Mouse (Mus musculus): ENCODE results near the gene Prkab2. TPM values are rescaled to one million over a fixed set of nuclear protein-coding genes. Genes with fewer than 3 reads are reported as not detected.
A peak's percentile ranks its signal among the peaks of the same experiment; 100 is the strongest.

Gene Prkab2
- 1 to 10 TPM; 1.6 to 3.5 (median 2.4) TPM for polyA plus RNA-seq (2017; shearing (Covaris generic))

GRCm38 (mm10) chr3:97657655-97658411 is at the start of gene Prkab2:
Prkab2 (plus strand) TSS chr3:97658193.
- ATAC-seq, result peak; percentile 89

- peak; percentile 63 for ATAC-seq
These were observed 48.7 kb upstream of the Prkab2 start for GRCm38 (mm10) chr3:97609201-97609844.

- ATAC-seq, result peak; percentile 88
These were observed 48.1 kb upstream of the Prkab2 start, which contains the start of gene Chd1l for GRCm38 (mm10) chr3:97609845-97610410. Chd1l (minus strand) TSS chr3:97610203.

GRCm38 (mm10) chr3:97611021-97611420 is 47.0 kb upstream of the Prkab2 start:
- ATAC-seq, result no peak

- ATAC-seq, result no peak
These were observed 42.8 kb upstream of the Prkab2 start for GRCm38 (mm10) chr3:97615154-97615553.

GRCm38 (mm10) chr3:97615933-97616332 is 42.1 kb upstream of the Prkab2 start:
- no peak for ATAC-seq

GRCm38 (mm10) chr3:97617091-97617825 is 40.7 kb upstream of the Prkab2 start:
- ATAC-seq, result no peak

GRCm38 (mm10) chr3:97617899-97618298 is 40.1 kb upstream of the Prkab2 start:
- ATAC-seq, result no peak

- no peak for ATAC-seq
These were observed 37.3 kb upstream of the Prkab2 start for GRCm38 (mm10) chr3:97620657-97621056.

GRCm38 (mm10) chr3:97624611-97625010 is 33.4 kb upstream of the Prkab2 start:
- ATAC-seq, result no peak

GRCm38 (mm10) chr3:97627893-97628292 is 30.1 kb upstream of the Prkab2 start:
- ATAC-seq, result no peak

- ATAC-seq, result peak; percentile 100
These were observed 29.5 kb upstream of the Prkab2 start, which contains the start of gene Fmo5 for GRCm38 (mm10) chr3:97628391-97629001. Fmo5 (plus strand) TSS chr3:97628804.

GRCm38 (mm10) chr3:97629941-97630340 is 28.1 kb upstream of the Prkab2 start:
- ATAC-seq, result no peak

- ATAC-seq, result no peak
These were observed 27.2 kb upstream of the Prkab2 start for GRCm38 (mm10) chr3:97630746-97631145.

GRCm38 (mm10) chr3:97631258-97631860 is 26.6 kb upstream of the Prkab2 start:
- no peak for ATAC-seq

GRCm38 (mm10) chr3:97633456-97633855 is 24.5 kb upstream of the Prkab2 start:
- ATAC-seq, result no peak

GRCm38 (mm10) chr3:97634288-97634761 is 23.7 kb upstream of the Prkab2 start:
- ATAC-seq, result no peak

GRCm38 (mm10) chr3:97641396-97641795 is 16.6 kb upstream of the Prkab2 start:
- ATAC-seq, result no peak

GRCm38 (mm10) chr3:97642001-97642400 is 16.0 kb upstream of the Prkab2 start:
- ATAC-seq, result no peak

GRCm38 (mm10) chr3:97648518-97648917 is 9.5 kb upstream of the Prkab2 start:
- ATAC-seq, result no peak

GRCm38 (mm10) chr3:97649022-97649421 is 9.0 kb upstream of the Prkab2 start:
- ATAC-seq, result no peak

- no peak for ATAC-seq
These were observed 8.5 kb upstream of the Prkab2 start for GRCm38 (mm10) chr3:97649469-97649868.

All from inflammation-experienced regulatory T-cells, adult 6 months (primary cell).